Mouse (Mus musculus) spleen, adult 2 months (tissue): ENCODE measurements around the gene Lpcat2. TPM values are rescaled to one million over a fixed set of nuclear protein-coding genes. Genes with fewer than 3 reads are reported as not detected.

Source experiments
- DNase-seq, 2 experiments: peaks; one replicate each; pipeline versions ENCODE4 v3.0.0 to v3.0.0-alpha.2; 2012 to 2021; ENCODE audit warnings: low spot score in 2 of 2, low read depth in 1 of 2
- H3K27ac ChIP-seq: fragments of 200-500 bp; 2 replicates; pipeline ENCODE4 v1.5.1; 2012; ENCODE audit warnings: low read length, inconsistent platforms; ENCODE audit not compliant: insufficient read depth
- H3K27me3 ChIP-seq: fragments of 200-500 bp; 2 replicates; pipeline ENCODE4 v1.6.1; 2012; ENCODE audit warnings: mild to moderate bottlenecking, moderate library complexity, low read length, inconsistent platforms; ENCODE audit not compliant: control insufficient read depth, insufficient read depth
- H3K36me3 ChIP-seq: fragments of 200-500 bp; 2 replicates; pipeline ENCODE4 v1.6.1; 2012; ENCODE audit warnings: mild to moderate bottlenecking, low read length, inconsistent platforms; ENCODE audit not compliant: control insufficient read depth, insufficient read depth
- H3K4me1 ChIP-seq: fragments of 200-500 bp; 2 replicates; pipeline ENCODE4 v1.6.1; 2011; ENCODE audit warnings: inconsistent platforms; ENCODE audit not compliant: control insufficient read depth, insufficient read depth, insufficient read length
- H3K4me3 ChIP-seq: fragments of 200-500 bp; 2 replicates; pipeline ENCODE4 v1.5.1; 2011; ENCODE audit warnings: mild to moderate bottlenecking, inconsistent platforms; ENCODE audit not compliant: insufficient read depth, insufficient read length; ENCODE audit errors: extremely low read depth
- CTCF ChIP-seq: fragments of 200-500 bp; IDR thresholded peaks from 2 replicates; pipeline ENCODE4 v1.5.1; 2011; ENCODE audit warnings: mild to moderate bottlenecking, inconsistent platforms; ENCODE audit not compliant: insufficient read depth, insufficient read length, insufficient replicate concordance; ENCODE audit errors: extremely low read depth
- POLR2A ChIP-seq: fragments of 200-500 bp; IDR thresholded peaks from 2 replicates; pipeline ENCODE4 v1.6.1; 2011; ENCODE audit warnings: low read depth, low read length, inconsistent platforms
- WGBS: fragments of 180-500 bp; shearing (Covaris S2); methylation state at CpG from one replicate; pipeline ENCODE4 v1.1.7; 2018; 5-methylcytosine and 5-hydroxymethylcytosine counted together
- polyA plus RNA-seq: library from polyadenylated mRNA; depleted of rRNA; stranded (reverse); fragments of >200 nt; gene quantifications from 2 replicates; pipeline ENCODE4 v1.2.3, GENCODE M21; 2012

Gene Lpcat2
- polyA plus RNA-seq, 1 experiment = 9.2 TPM

GRCm38 (mm10) chr8:92839161-92839560, 16.0 kb upstream of the Lpcat2 start:
- H3K27ac ChIP-seq = no peak overlapping the region
- WGBS = 89% methylated on average over 8 of the region's 8 CpGs
- no peak for DNase-seq
- no peak overlapping the region for H3K4me3 ChIP-seq
- TF ChIP-seq CTCF (no peak), POLR2A (no peak)
- no peaks in the 10 kb centered on the region for H3K4me1 ChIP-seq
- no peaks in the 10 kb centered on the region for H3K27me3 ChIP-seq
- no peaks in the 10 kb centered on the region for H3K36me3 ChIP-seq

DNA sequence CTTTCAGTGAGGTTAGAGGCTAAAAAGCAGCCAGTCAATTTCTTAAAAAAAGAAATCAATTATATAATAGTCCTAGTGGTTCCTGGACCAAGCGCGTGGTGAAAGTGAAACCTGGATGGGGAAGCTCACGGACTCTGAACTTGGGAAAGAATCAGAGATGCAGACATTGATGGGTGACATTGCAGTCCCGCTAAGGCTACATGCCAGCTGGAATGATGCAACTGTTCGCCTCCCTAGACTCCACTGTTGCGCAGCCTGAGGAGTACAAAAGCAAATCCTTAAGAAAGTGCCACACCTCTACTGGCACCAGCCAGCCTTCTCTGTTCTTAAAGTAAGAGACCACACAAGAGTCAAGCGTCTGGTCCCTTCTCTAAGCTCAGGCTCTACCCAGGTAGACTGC, 15.3 kb upstream of the Lpcat2 start:
- Histone ChIP-seq H3K4me3 (no peak overlapping the region), H3K36me3 (no peaks in the 10 kb centered on the region), H3K27ac (no peak overlapping the region), H3K27me3 (no peaks in the 10 kb centered on the region), H3K4me1 (no peaks in the 10 kb centered on the region)
- TF ChIP-seq POLR2A (no peak), CTCF (no peak)
- no peak for DNase-seq
- 87% methylated on average over 7 of the region's 7 CpGs for WGBS

- H3K4me3 ChIP-seq = no peak overlapping the region
- no peak overlapping the region for H3K27ac ChIP-seq
- no peaks in the 10 kb centered on the region for H3K27me3 ChIP-seq
- WGBS = 9% methylated on average over 3 of the region's 3 CpGs
- H3K36me3 ChIP-seq = no peaks in the 10 kb centered on the region
- no peak for TF ChIP-seq POLR2A
- TF ChIP-seq CTCF = no peak
- no peak for DNase-seq
- no peaks in the 10 kb centered on the region; the same call in 1 of the 2 replicates for H3K4me1 ChIP-seq
Observed at GRCm38 (mm10) chr8:92846684-92847083, 8.5 kb upstream of the Lpcat2 start.

- WGBS = 6% methylated on average over 9 of the region's 9 CpGs
- DNase-seq = no peak
- TF ChIP-seq CTCF (no peak), POLR2A (no peak)
- H3K27me3 ChIP-seq = no peaks in the 10 kb centered on the region
- H3K4me3 ChIP-seq = no peak overlapping the region
- H3K4me1 ChIP-seq = no peaks in the 10 kb centered on the region; the same call in 1 of the 2 replicates
- no peak overlapping the region for H3K27ac ChIP-seq
- no peaks in the 10 kb centered on the region for H3K36me3 ChIP-seq
Observed at GRCm38 (mm10) chr8:92847299-92847698, 7.8 kb upstream of the Lpcat2 start.

DNA sequence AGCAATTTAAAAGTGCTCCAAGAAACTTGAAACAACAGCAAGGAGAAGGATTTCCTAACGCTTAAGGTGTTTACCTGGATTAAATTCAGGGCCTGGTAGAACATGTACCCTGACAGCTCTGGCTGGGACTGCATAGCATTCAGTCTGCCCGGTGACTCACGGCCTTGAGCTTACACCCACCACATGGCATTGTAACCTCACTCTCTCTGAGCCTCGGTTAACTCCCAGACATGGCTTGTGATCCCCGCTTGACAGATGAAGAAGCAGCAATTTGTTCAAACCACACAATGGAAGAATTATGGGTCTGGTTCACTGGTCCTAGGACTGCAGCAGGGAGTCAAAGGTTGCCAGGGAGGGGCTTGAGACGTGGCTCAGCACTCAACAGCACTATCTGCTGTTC, 5.9 kb upstream of the Lpcat2 start:
- H3K27ac ChIP-seq = no peak overlapping the region
- 0 out of 2 replicates have a peak, but pooled peaks cover 2% of the 10 kb centered on the region for H3K27me3 ChIP-seq
- TF ChIP-seq CTCF = no peak
- TF ChIP-seq POLR2A = no peak
- peaks cover 4% of the 10 kb centered on the region; the same call in 1 of the 2 replicates for H3K4me1 ChIP-seq
- no peak overlapping the region for H3K4me3 ChIP-seq
- WGBS = 78% methylated on average over 6 of the region's 6 CpGs
- DNase-seq = no peak
- H3K36me3 ChIP-seq = no peaks in the 10 kb centered on the region

GRCm38 (mm10) chr8:92850239-92850638, 4.9 kb upstream of the Lpcat2 start:
- WGBS = 85% methylated on average over 4 of the region's 4 CpGs
- Histone ChIP-seq H3K27ac (no peak overlapping the region), H3K4me3 (no peak overlapping the region), H3K36me3 (no peaks in the 10 kb centered on the region), H3K27me3 (peaks cover 3% of the 10 kb centered on the region; the same call in 1 of the 2 replicates), H3K4me1 (peaks cover 6% of the 10 kb centered on the region; the same call in 1 of the 2 replicates)
- TF ChIP-seq POLR2A = no peak
- TF ChIP-seq CTCF = no peak
- no peak for DNase-seq

DNA sequence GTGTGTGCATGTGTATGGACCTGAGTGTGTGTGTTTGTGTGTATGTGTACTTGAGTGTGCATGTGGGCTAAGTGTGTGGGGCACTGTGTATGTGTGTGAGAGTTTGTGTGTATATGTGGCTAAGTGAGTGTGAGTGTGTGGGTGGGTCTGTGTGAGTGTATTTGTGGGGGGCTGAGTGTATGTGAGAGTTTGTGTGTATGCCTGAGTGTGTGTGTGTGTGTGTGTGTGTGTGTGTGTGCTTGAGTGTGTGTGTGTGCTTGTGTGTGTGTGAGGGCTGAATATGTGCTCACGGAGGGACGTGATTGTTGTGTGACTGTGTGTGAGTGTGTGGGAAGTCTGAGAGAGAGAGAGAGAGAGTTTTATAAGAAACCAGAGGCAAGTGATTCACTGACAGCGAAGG, 3.8 kb upstream of the Lpcat2 start:
- H3K4me1 ChIP-seq = peaks cover 12% of the 10 kb centered on the region; the same call in 1 of the 2 replicates
- H3K36me3 ChIP-seq = no peaks in the 10 kb centered on the region
- no peak for TF ChIP-seq CTCF
- no peak for TF ChIP-seq POLR2A
- H3K27ac ChIP-seq = no peak overlapping the region
- DNase-seq = no peak
- H3K4me3 ChIP-seq = no peak overlapping the region
- WGBS = 98% methylated on average over 3 of the region's 3 CpGs
- H3K27me3 ChIP-seq = peaks cover 4% of the 10 kb centered on the region; the same call in 1 of the 2 replicates
